Mouse (Mus musculus) CH12.LX (cell line): ENCODE results near the gene BC030867. TPM values are rescaled to one million over a fixed set of nuclear protein-coding genes. Genes with fewer than 3 reads are reported as not detected.

ENCODE experiments used
- DNase-seq: peaks from one replicate; pipeline ENCODE4 v3.0.0-alpha.2; 2013; ENCODE audit errors: extremely low read depth
- H3K27ac ChIP-seq: 2 replicates; pipeline ENCODE4 v1.5.1; 2012; ENCODE audit warnings: low read depth, mild to moderate bottlenecking, control low read depth, moderate library complexity; ENCODE audit not compliant: insufficient read depth
- H3K27me3 ChIP-seq: replicated peaks from 2 replicates; pipeline ENCODE3; 2012; ENCODE audit warnings: inconsistent platforms
- H3K36me3 ChIP-seq, 2 experiments: replicated peaks in 1 of 2; 2 replicates each; pipeline versions ENCODE3 to v1.6.1; 2012; ENCODE audit warnings: inconsistent platforms in 1 of 2, low read length in 1 of 2, mild to moderate bottlenecking in 1 of 2, mixed read lengths in 1 of 2, moderate library complexity in 1 of 2; ENCODE audit not compliant: control insufficient read depth in 1 of 2, insufficient read depth in 1 of 2
- H3K4me1 ChIP-seq, 2 experiments: 2 replicates each; pipeline ENCODE4 v1.6.1; 2012; ENCODE audit warnings: inconsistent platforms in 1 of 2, moderate library complexity in 1 of 2; ENCODE audit not compliant: insufficient read depth in 2 of 2, control insufficient read depth in 1 of 2
- H3K4me2 ChIP-seq: 2 replicates; pipeline ENCODE4 v1.6.1; 2012; ENCODE audit warnings: low read depth, mild to moderate bottlenecking, control low read depth; ENCODE audit not compliant: poor library complexity, insufficient read depth, severe bottlenecking
- H3K4me3 ChIP-seq, 3 experiments: fragments of 150-350 bp in 1 of 3; sonication (generic) in 1 of 3; replicated peaks in 1 of 3; 2 replicates each; pipeline versions ENCODE3 to v1.5.1; 2011 to 2012; ENCODE audit warnings: low read depth in 2 of 3, low read length in 2 of 3, mild to moderate bottlenecking in 2 of 3, moderate library complexity in 2 of 3, control low read depth in 1 of 3, improper control_type of control experiment in 1 of 3, inconsistent platforms in 1 of 3, mixed read lengths in 1 of 3; ENCODE audit not compliant: poor library complexity in 1 of 3
- H3K79me2 ChIP-seq: replicated peaks from 2 replicates; pipeline ENCODE4 v1.6.1; 2012; ENCODE audit warnings: mild to moderate bottlenecking, moderate library complexity; ENCODE audit not compliant: control insufficient read depth, poor library complexity, insufficient read depth, severe bottlenecking; ENCODE audit errors: extremely low read depth
- H3K9ac ChIP-seq: 2 replicates; pipeline ENCODE4 v1.6.1; 2012; ENCODE audit warnings: low read depth, mild to moderate bottlenecking, control low read depth, moderate library complexity; ENCODE audit not compliant: insufficient read depth
- H3K9me3 ChIP-seq: replicated peaks from 2 replicates; pipeline ENCODE3; 2012; ENCODE audit warnings: low read length, inconsistent platforms, mixed read lengths
- BHLHE40 ChIP-seq: IDR thresholded peaks from 2 replicates; pipeline ENCODE4 v1.6.1; 2011; ENCODE audit warnings: mild to moderate bottlenecking, low read depth, low read length, improper control_type of control experiment
- CHD1 ChIP-seq: IDR thresholded peaks from 2 replicates; pipeline ENCODE4 v1.6.1; 2012; ENCODE audit warnings: low read depth, low read length, improper control_type of control experiment, inconsistent platforms
- CHD2 ChIP-seq: IDR thresholded peaks from 2 replicates; pipeline ENCODE4 v1.6.1; 2011; ENCODE audit warnings: low read length, improper control_type of control experiment
- E2F4 ChIP-seq: IDR thresholded peaks from 2 replicates; pipeline ENCODE4 v1.6.1; 2011; ENCODE audit warnings: low read depth, low read length, improper control_type of control experiment; ENCODE audit not compliant: insufficient replicate concordance
- GABPA ChIP-seq: IDR thresholded peaks from 2 replicates; pipeline ENCODE4 v1.6.1; 2012; ENCODE audit warnings: low read depth, low read length, improper control_type of control experiment, inconsistent platforms; ENCODE audit not compliant: insufficient replicate concordance
- HCFC1 ChIP-seq: IDR thresholded peaks from 2 replicates; pipeline ENCODE4 v1.6.1; 2012; ENCODE audit warnings: low read depth, mild to moderate bottlenecking, inconsistent platforms, low read length, improper control_type of control experiment
- JUN ChIP-seq: IDR thresholded peaks from 2 replicates; pipeline ENCODE4 v1.6.1; 2011; ENCODE audit warnings: low read depth, mild to moderate bottlenecking, low read length, improper control_type of control experiment, moderate library complexity; ENCODE audit not compliant: insufficient read depth
- JUND ChIP-seq: conservative IDR thresholded peaks from 2 replicates; pipeline ENCODE4 v1.6.1; 2011; ENCODE audit warnings: low read depth, low read length, improper control_type of control experiment
- MAX ChIP-seq: IDR thresholded peaks from 2 replicates; pipeline ENCODE4 v1.6.1; 2011; ENCODE audit warnings: low read length, improper control_type of control experiment
- MEF2A ChIP-seq: IDR thresholded peaks from 2 replicates; pipeline ENCODE4 v1.6.1; 2014; ENCODE audit warnings: low read depth, mild to moderate bottlenecking, inconsistent platforms, low read length, improper control_type of control experiment, borderline replicate concordance
- POLR2A ChIP-seq: IDR thresholded peaks from 2 replicates; pipeline ENCODE4 v1.6.1; 2011; ENCODE audit warnings: low read depth, mild to moderate bottlenecking, improper control_type of control experiment, low read length
- RAD21 ChIP-seq: IDR thresholded peaks from 2 replicates; pipeline ENCODE4 v1.6.1; 2011; ENCODE audit warnings: low read depth, mild to moderate bottlenecking, low read length, improper control_type of control experiment, moderate library complexity
- TCF12 ChIP-seq: IDR thresholded peaks from 2 replicates; pipeline ENCODE4 v1.6.1; 2014; ENCODE audit warnings: low read depth, mild to moderate bottlenecking, inconsistent platforms, low read length, improper control_type of control experiment
- ZMIZ1 ChIP-seq: IDR thresholded peaks from 2 replicates; pipeline ENCODE4 v1.6.1; 2012; ENCODE audit warnings: low read depth, mild to moderate bottlenecking, inconsistent platforms, low read length, improper control_type of control experiment
- ZNF384 ChIP-seq: IDR thresholded peaks from 2 replicates; pipeline ENCODE4 v1.6.1; 2012; ENCODE audit warnings: low read depth, low read length, improper control_type of control experiment, inconsistent platforms
- dilution Hi-C: fragments of 300-500 bp; cut with MboI; formaldehyde crosslinking; loops from 2 replicates; pipeline ENCODE4 v1.14.3; 2020; ENCODE audit warnings: low sequenced_read_pairs; ENCODE audit not compliant: extremely low pct_unique_long_range_greater_than_20kb, extremely low pct_ligation_motif_present
- in situ Hi-C: fragments of 300-500 bp; cut with MboI; formaldehyde crosslinking; loops from 3 replicates; pipeline ENCODE4 v1.14.3; 2019; ENCODE audit warnings: low sequenced_read_pairs, low pct_ligation_motif_present, low pct_unique_long_range_greater_than_20kb, mixed read lengths
- polyA plus RNA-seq: library from polyadenylated mRNA; unstranded; fragments of >175 nt; gene quantifications from 2 replicates; pipeline ENCODE4 v1.2.1, GENCODE M21; 2012; ENCODE audit warnings: low read depth; ENCODE audit not compliant: insufficient read length
- total RNA-seq, 2 experiments: library from RNA; depleted of rRNA; stranded (reverse); fragments of 300-350 nt in 1 of 2; fragments of >200 nt in 1 of 2; gene quantifications; 2 replicates each; pipeline ENCODE4 v1.2.3; 2012 to 2014

BC030867 gene
- total and polyA plus RNA-seq, 3 experiments = 11.4 to 34.0 (median 26.2) TPM

DNA sequence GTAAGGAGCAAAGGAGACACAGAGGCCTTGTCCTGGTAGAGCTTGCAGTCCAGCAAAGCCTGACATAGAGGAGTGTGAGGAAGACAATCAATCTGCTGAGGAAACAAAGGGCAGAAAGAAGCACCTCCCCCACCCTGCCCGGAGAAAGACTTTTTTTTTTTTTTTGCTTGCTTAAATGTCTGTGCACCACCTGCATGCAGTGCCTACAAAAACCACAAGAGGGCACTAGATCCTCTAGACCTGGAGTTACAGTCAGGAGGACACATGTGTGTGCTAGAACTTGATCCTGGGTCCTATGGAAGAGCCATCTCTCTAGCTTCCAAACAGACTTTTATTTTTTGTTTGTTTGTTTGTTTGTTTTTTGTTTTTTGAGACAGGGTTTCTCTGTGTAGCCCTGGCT, 51.2 kb downstream of the BC030867 start (continued):
- TF ChIP-seq E2F4 (no peak), JUN (no peak), TCF12 (no peak)

DNA sequence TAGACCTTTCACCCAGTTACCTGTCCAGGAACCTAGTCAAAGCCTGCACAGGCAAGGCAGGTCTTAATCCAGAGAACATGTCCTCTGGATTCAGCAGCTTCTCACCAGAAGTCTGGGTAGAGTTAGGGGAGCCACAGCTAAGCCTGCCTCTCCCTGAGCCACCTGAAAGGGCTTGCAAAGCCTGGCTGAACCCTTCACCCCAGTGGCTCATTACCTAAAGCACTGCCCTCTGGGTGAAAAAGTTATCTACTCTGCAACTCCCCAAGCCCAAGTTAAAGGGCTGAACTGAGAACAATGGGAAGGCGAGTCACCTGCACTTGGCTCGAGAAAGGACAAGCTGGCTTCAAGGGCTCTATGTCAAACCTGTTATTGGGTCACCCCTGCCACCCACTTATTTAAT, 55.5 kb downstream of the BC030867 start:
- no peaks in the 10 kb centered on the region for H3K27me3 ChIP-seq
- peaks cover 0 to 14% of the 10 kb centered on the region in 2 experiments; a peak in 3 of 4 replicates for H3K4me1 ChIP-seq
- DNase-seq = no peak
- peak; percentile 36; the same call in 1 of the 2 replicates for TF ChIP-seq CHD2
- TF ChIP-seq GABPA = no peak
- peaks cover 2% of the 10 kb centered on the region for H3K9me3 ChIP-seq
- no peaks in the 10 kb centered on the region for H3K79me2 ChIP-seq
- no peak overlapping the region for H3K27ac ChIP-seq
- dilution Hi-C loops = loop anchor here (25.0 kb wide), 1 partner anchor 108 kb away; the partner anchor contains the start of gene Slc25a39
- H3K9ac ChIP-seq = no peak overlapping the region
- peaks cover 30 to 46% of the 10 kb centered on the region in 2 experiments for H3K36me3 ChIP-seq
- in situ Hi-C loops = loop anchor here (5.0 kb wide), 1 partner anchor 128 kb away; the partner anchor contains the start of gene Grn
- no peak overlapping the region for H3K4me3 ChIP-seq
- H3K4me2 ChIP-seq = no peak overlapping the region

DNA sequence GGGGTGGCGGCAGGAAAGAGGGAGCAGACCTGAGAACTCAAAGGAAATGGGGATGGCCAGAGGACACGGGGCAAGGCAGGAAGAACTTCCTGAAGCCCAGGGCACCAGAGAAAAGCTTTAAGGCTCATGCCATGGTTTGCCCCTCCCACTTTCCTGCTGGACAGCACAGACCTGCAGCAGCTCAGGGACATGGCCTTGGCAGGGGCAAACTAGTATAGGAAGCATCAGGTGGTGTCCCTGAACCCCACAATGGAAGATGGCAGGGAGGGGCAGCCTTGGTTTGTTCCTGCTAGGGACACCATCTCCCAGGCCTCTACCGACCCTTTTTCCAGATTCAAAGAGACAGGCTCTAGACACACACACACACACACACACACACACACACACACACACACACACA, 56.7 kb downstream of the BC030867 start:
- H3K4me2 ChIP-seq = no peak overlapping the region
- H3K9me3 ChIP-seq = no peaks in the 10 kb centered on the region
- H3K4me1 ChIP-seq = peaks cover 4 to 18% of the 10 kb centered on the region in 2 experiments
- H3K79me2 ChIP-seq = no peaks in the 10 kb centered on the region
- H3K9ac ChIP-seq = no peak overlapping the region
- no peaks in the 10 kb centered on the region for H3K27me3 ChIP-seq
- peaks cover 35 to 57% of the 10 kb centered on the region in 2 experiments for H3K36me3 ChIP-seq
- H3K4me3 ChIP-seq = no peak overlapping the region
- no peak for DNase-seq
- no peak overlapping the region for H3K27ac ChIP-seq
- in situ Hi-C loops = no loop called here
- dilution Hi-C loops = loop anchor here (25.0 kb wide), 1 partner anchor 107 kb away; the partner anchor contains the start of gene Slc25a39
- no peak for TF ChIP-seq ZNF384
- TF ChIP-seq POLR2A = no peak; the same call in 1 of the 2 replicates
- TF ChIP-seq HCFC1 = no peak
- TF ChIP-seq JUND = no peak
- TF ChIP-seq BHLHE40 = no peak
- no peak for TF ChIP-seq MAX
- no peak for TF ChIP-seq JUN
- no peak for TF ChIP-seq ZMIZ1
- TF ChIP-seq RAD21 = no peak
- no peak for TF ChIP-seq CHD1
- no peak for TF ChIP-seq MEF2A
